Mouse (Mus musculus) large intestine, adult 2 months (tissue): ENCODE results near the gene Cstf1. TPM values are rescaled to one million over a fixed set of nuclear protein-coding genes. Genes with fewer than 3 reads are reported as not detected.

ENCODE experiments used
- DNase-seq: peaks from one replicate; pipeline ENCODE4 v3.0.0-alpha.2; 2012; ENCODE audit warnings: low read depth, low spot score
- WGBS: fragments of 180-500 bp; shearing (Covaris S2); methylation state at CpG from one replicate; pipeline ENCODE4 v1.1.7; 2018; 5-methylcytosine and 5-hydroxymethylcytosine counted together
- polyA plus RNA-seq: library from polyadenylated mRNA; depleted of rRNA; stranded (reverse); fragments of >200 nt; gene quantifications from 2 replicates; pipeline ENCODE4 v1.2.3, GENCODE M21; 2012

Gene Cstf1
- polyA plus RNA-seq, 1 experiment, result 22.2 TPM

DNA sequence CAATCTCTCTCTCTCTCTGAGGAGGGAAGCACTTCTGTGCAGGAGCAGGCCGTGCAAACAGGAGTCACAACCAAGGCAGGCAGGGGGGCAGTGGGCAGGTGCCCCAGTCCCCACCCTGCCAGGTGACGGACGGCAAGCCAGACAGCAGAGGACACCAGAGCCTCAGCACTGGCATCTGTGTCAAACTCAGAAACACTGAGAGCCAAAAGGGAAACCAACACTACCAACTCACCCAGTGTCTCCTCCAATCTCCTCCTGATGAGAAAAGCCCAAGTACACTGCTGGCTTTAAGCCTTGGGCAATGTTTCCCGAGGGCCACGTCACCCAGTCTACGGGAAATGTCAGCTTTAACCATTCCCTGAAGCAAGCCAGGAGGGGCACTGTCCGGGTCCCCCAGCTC lies 7.3 kb upstream of the Cstf1 start:
- WGBS, result 89% methylated on average over 7 of the region's 7 CpGs
- DNase-seq, result no peak

DNA sequence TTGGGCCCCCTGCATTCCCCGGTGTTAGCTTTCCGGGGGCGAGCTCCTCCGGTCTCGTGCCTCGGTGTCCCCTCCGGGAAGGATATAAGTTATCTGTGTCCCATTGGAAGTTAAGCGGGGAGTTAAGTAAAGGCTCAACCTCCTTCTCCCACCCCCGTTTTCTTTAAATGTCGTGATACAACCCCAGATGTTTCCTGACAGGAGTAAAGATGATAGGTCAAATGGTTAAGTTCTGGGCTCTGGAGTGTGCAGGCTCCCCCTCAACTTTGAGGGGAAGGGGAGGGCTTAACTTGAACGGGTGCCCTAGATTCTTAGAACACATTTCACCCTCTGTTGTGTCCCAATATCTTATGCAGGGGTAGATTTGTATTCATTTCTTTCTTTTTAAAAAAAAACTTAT lies 777 bp downstream of the Cstf1 start:
- under 1% methylated on average over 11 of the region's 11 CpGs for WGBS
- no peak for DNase-seq

- no peak for DNase-seq
- WGBS, result 82% methylated on average over 4 of the region's 4 CpGs
Measured at GRCm38 (mm10) chr2:172376551-172376950, 6.1 kb downstream of the Cstf1 start.

DNA sequence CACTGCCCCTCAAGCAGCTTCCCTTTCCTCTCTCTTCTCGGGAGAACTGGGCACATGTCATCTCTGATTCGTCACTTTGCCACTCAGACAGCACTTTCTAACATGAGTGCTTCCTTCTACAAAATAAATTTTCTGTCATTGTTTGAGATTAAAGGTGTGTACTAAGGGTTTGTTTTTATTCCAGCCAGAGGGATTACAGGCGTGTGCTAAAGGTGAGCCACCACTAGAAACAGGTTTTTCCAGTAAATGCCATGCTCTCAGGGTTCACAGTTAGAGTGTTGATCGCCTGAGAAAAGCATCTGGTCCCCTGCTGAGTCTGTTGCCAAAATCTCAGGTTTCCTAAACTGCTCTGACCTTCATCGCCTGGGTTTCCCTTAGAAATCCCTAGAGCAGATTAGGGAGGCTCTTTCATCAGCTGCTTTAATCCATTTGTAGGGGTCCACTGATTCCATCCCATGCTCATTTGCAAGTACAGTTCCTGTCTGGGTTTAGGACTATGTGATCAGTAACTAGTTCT lies 6.6 kb downstream of the Cstf1 start:
- WGBS, result 39% methylated on average over 5 of the region's 5 CpGs
- DNase-seq, result no peak

GRCm38 (mm10) chr2:172378332-172378731 lies 7.9 kb downstream of the Cstf1 start:
- 64% methylated on average over 7 of the region's 7 CpGs for WGBS

GRCm38 (mm10) chr2:172380513-172380912 lies 10.0 kb downstream of the Cstf1 start:
- 94% methylated on average over 17 of the region's 17 CpGs for WGBS
- no peak for DNase-seq

More at GRCm38 (mm10) chr2:172378332-172378731, 7.9 kb downstream of the Cstf1 start:
- no peak for DNase-seq

GRCm38 (mm10) chr2:172381341-172381740 lies 10.9 kb downstream of the Cstf1 start:
- WGBS, result 90% methylated on average over 11 of the region's 11 CpGs
- no peak for DNase-seq

DNA sequence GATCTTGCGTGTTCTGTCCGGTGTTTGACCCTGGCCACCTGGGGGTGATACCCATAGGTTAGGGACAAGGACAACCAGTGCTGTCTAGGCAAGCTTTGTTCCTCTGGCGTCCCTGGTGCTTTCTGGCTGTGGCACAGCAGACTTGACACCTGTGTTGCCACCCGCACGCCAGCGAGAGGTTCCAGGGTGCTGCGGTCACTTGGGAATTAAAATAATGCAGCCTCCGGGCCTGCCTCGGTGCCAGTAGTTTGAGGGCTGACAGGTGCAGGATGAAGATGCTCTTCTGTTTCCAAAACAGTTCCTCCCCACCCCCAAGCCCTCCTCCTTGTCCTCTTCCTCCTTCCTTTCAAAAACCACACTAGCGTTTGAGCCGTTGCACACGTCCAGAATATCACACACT lies 11.4 kb downstream of the Cstf1 start:
- no peak for DNase-seq
- 87% methylated on average over 12 of the region's 12 CpGs for WGBS

DNA sequence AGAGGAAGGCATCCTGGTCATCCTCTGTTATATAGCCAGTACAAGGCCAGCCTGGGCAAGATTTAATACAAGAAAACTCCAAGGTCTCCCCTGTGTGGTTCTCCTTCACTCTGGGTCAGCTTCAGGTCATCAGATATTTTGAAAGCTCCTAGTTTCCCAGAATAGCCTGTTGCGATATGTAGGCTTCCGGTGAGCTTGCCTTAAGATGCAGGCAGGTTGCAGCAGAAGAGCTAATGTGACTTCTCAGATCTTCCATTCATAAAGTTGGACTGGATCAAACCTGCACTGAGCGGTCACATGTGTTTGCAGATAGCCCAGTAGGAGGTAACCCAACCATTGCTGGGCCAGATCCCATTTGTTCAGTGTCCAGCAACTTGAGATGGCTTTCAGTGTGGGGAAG lies 14.2 kb downstream of the Cstf1 start:
- DNase-seq, result no peak
- WGBS, result 89% methylated on average over 3 of the region's 3 CpGs

DNA sequence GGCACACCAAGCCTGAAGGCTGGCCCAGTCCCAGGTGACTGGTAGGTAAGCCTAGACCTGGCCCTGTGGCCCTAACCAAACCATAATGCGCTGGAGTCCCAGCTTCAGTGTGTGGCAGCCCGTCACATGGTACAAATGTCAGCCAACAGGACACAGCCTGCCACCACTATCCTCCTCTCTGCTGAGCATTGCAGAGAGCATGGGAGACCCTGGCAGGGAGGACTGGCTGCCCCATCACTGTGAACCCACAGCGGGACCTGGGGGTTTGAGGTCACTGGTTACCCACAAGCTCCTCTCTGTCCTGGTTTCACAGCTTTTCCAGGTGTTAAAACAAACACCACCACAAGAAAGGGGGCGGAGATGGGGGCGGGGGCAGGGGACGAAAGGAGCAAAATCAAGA lies 19.9 kb downstream of the Cstf1 start:
- WGBS, result 22% methylated on average over 6 of the region's 6 CpGs
- DNase-seq, result no peak

GRCm38 (mm10) chr2:172392041-172392521 lies 21.6 kb downstream of the Cstf1 start:
- no peak for DNase-seq
- WGBS, result 26% methylated on average over 10 of the region's 10 CpGs

GRCm38 (mm10) chr2:172393391-172394051 lies 23.0 kb downstream of the Cstf1 start, which contains the start of gene Cass4:
Cass4 (plus strand) TSS chr2:172393794.
- no peak for DNase-seq
- WGBS, result 25% methylated on average over 13 of the region's 13 CpGs

- WGBS, result 55% methylated on average over 2 of the region's 2 CpGs
- DNase-seq, result no peak
Measured at GRCm38 (mm10) chr2:172394052-172394392, 23.5 kb downstream of the Cstf1 start.

DNA sequence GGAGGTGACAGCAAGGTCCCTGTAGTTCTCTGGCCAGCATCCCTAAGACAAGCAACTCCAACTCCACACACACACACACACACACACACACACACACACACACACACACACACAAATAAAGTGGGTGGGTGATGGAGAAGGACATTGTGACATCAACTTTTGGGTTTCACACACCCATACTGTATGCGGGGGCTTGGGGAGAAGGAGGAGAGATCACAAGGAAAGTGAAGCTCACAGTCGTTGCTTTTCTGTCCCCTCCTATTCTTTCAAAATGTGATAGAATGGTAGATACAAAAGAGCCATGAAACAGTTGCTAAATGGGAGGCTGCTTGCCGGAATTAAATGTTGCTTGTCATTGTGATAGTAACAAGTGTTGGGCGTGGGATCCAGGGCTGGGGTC lies 24.2 kb downstream of the Cstf1 start:
- 69% methylated on average over 4 of the region's 4 CpGs for WGBS
- DNase-seq, result no peak

DNA sequence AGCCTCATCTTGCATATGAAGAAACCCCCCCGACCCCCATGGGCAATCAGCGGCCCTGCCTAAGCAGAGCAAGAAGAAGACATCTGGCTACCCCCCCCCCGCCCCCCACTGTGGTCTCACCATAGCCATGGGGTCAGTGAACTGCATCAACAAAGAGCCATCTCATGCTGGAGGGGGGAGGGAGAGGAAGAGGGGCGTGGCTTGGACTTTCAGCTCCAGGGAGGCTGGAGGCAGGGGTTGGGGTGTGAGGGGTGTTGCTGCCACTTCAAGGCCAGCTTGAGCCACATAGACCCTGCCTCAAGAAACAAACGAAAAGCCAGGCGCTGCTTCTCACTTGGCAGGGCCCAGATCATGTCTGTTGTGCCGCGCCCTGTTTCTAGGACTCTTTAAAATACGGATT lies 25.5 kb downstream of the Cstf1 start:
- 47% methylated on average over 9 of the region's 9 CpGs for WGBS
- no peak for DNase-seq

GRCm38 (mm10) chr2:172399901-172400300 lies 29.4 kb downstream of the Cstf1 start:
- DNase-seq, result no peak
- WGBS, result 22% methylated on average over 9 of the region's 9 CpGs

DNA sequence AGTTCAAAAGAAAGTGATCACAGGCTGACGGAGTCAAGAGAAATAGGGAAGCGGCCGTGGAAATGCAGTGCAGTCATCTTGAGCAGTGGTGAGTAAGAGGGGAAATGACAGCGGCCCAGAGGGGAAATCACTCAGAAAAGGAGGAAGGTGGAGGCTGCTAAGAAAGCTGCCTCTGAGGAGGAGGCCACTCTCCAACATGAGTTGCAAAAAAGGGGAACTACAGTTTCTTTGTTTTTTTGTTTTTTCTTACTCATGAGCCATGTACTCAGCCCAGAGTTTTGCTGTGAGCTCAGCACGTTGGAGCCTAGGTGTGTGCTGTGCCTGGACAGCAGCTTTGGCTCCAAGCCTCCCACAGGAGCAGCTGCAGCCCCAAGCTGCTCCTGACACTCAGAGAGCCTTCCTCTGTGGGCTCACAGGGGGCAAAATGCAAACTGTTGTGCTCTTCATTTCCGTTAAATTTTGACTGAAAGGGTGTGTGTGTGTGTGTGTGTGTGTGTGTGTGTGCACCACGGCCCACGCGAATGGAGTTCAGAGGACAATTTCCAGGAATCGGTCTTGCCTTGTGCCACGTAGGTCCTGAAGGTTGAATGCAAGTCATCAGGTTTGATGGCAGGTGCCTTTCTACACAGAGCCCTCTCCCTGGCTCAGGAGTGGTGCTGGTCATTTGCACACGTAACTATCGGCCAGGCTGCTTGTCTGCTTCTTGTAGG lies 30.8 kb downstream of the Cstf1 start:
- no peak for DNase-seq

DNA sequence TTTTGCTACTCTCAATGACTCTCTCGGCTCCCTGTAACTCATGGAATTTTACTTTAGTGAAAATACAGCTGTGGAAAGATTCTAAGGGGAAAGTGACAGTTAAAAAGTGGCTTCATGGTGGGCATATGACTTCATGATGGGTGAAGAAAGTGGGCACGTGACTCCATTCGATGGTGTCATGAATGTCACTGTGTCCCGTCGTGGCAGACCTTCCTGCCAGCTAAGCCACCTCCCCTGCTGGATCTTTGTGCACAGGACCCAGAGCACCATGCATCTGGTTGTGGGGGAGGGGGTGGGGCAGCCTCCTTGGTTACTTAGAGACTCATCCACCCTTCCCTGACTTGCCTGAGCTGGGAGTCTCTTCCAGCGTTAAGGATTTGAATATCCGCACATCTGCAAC lies 33.8 kb downstream of the Cstf1 start:
- 59% methylated on average over 7 of the region's 7 CpGs for WGBS
- no peak for DNase-seq

More for the DNA sequence above, 30.8 kb downstream of the Cstf1 start:
- 56% methylated on average over 13 of the region's 13 CpGs for WGBS

- 61% methylated on average over 3 of the region's 3 CpGs for WGBS
- no peak for DNase-seq
Measured at GRCm38 (mm10) chr2:172405011-172405410, 34.5 kb downstream of the Cstf1 start.

DNA sequence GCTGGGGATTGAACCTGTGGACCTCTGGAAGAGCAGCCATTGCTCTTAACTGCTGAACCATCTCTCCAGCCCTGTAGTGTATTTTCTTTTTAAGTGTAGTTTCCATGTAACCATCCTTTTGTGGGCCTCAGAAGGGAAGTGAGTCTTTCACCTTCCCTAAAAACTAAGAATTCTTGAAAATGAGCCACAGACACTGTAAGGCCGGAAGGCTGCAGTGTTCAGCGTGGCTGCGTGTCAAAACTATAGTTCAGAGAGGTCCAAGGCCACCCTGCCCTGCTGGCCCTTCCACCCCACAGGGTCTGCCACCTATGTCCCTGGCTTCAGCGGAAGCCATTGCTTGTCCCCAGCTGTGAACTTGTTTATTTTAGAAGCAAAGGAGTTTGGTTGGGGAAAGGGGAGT lies 35.7 kb downstream of the Cstf1 start:
- 59% methylated on average over 4 of the region's 4 CpGs for WGBS
- DNase-seq, result no peak

DNA sequence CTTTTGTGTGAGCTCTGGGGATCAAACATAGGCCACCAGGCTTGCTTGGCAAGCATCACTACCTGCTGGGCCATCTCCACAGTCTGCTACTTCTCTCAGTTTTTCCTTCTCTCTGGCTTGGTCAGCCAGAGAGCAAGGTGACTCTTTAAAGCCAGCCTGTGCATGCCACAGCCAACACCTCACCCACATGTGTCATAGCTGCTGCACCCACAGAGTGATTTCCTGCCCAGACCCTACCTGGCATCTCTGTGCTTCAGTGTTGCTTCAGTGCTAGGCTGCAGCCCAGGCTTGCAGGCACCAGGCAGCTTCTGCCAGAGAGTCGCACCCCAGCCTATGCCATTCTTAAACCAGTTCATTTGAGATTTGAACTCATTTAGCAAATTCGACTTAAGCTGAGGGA lies 37.0 kb downstream of the Cstf1 start:
- WGBS, result 70% methylated on average over 2 of the region's 2 CpGs
- DNase-seq, result no peak
